Mouse (Mus musculus) small intestine, adult 2 months (tissue): ENCODE data around the gene Olfml2a. TPM values are rescaled to one million over a fixed set of nuclear protein-coding genes. Genes with fewer than 3 reads are reported as not detected.

Source experiments
- H3K27ac ChIP-seq: fragments of 200-500 bp; 2 replicates; pipeline ENCODE4 v1.5.1; 2012; ENCODE audit warnings: low read depth, low read length, control low read depth, inconsistent platforms; ENCODE audit not compliant: insufficient read depth
- H3K27me3 ChIP-seq: fragments of 200-500 bp; 2 replicates; pipeline ENCODE4 v1.6.1; 2012; ENCODE audit warnings: mild to moderate bottlenecking, moderate library complexity, low read length, inconsistent platforms; ENCODE audit not compliant: control insufficient read depth, insufficient read depth
- H3K36me3 ChIP-seq: fragments of 200-500 bp; 2 replicates; pipeline ENCODE4 v1.6.1; 2012; ENCODE audit warnings: mild to moderate bottlenecking, low read length, control low read depth, inconsistent platforms; ENCODE audit not compliant: control insufficient read depth, insufficient read depth
- H3K4me1 ChIP-seq: fragments of 200-500 bp; 2 replicates; pipeline ENCODE4 v1.6.1; 2012; ENCODE audit warnings: low read length, inconsistent platforms, mixed read lengths; ENCODE audit not compliant: control insufficient read depth, insufficient read depth, insufficient read length
- H3K4me3 ChIP-seq: fragments of 200-500 bp; 2 replicates; pipeline ENCODE4 v1.5.1; 2012; ENCODE audit warnings: low read depth, mild to moderate bottlenecking, control low read depth, inconsistent platforms, low read length, moderate library complexity
- CTCF ChIP-seq: fragments of 200-500 bp; IDR thresholded peaks from 2 replicates; pipeline ENCODE4 v1.5.1; 2012; ENCODE audit warnings: low read depth, mild to moderate bottlenecking, control low read depth, inconsistent platforms, low read length, moderate library complexity, mixed read lengths; ENCODE audit not compliant: insufficient replicate concordance, insufficient read length; ENCODE audit errors: extremely low read depth
- POLR2A ChIP-seq: fragments of 200-500 bp; IDR thresholded peaks from 2 replicates; pipeline ENCODE4 v1.6.1; 2012; ENCODE audit warnings: low read depth, mild to moderate bottlenecking, control low read depth, inconsistent platforms, low read length, moderate library complexity
- WGBS: fragments of 180-500 bp; shearing (Covaris S2); methylation state at CpG from one replicate; pipeline ENCODE4 v1.1.7; 2018; 5-methylcytosine and 5-hydroxymethylcytosine counted together
- polyA plus RNA-seq: library from polyadenylated mRNA; depleted of rRNA; stranded (reverse); fragments of >200 nt; gene quantifications from 2 replicates; pipeline ENCODE4 v1.2.3, GENCODE M21; 2012

The Olfml2a gene
- polyA plus RNA-seq, 1 experiment = 1.5 TPM

GRCm38 (mm10) chr2:38947566-38947965, 15.8 kb downstream of the Olfml2a start:
- Histone ChIP-seq H3K4me1 (peaks cover 2% of the 10 kb centered on the region), H3K36me3 (no peaks in the 10 kb centered on the region), H3K27me3 (no peaks in the 10 kb centered on the region), H3K4me3 (no peak overlapping the region), H3K27ac (no peak overlapping the region)
- TF ChIP-seq CTCF (no peak), POLR2A (no peak)
- 77% methylated on average over 7 of the region's 7 CpGs for WGBS

GRCm38 (mm10) chr2:38950281-38950719, 18.5 kb downstream of the Olfml2a start:
- H3K4me1 ChIP-seq = peaks cover 2% of the 10 kb centered on the region
- no peak overlapping the region for H3K4me3 ChIP-seq
- TF ChIP-seq CTCF = no peak
- TF ChIP-seq POLR2A = no peak
- WGBS = 13% methylated on average over 7 of the region's 7 CpGs
- no peaks in the 10 kb centered on the region for H3K36me3 ChIP-seq
- H3K27ac ChIP-seq = no peak overlapping the region
- H3K27me3 ChIP-seq = no peaks in the 10 kb centered on the region

- Histone ChIP-seq H3K27ac (no peak overlapping the region), H3K36me3 (no peaks in the 10 kb centered on the region), H3K4me3 (no peak overlapping the region), H3K27me3 (no peaks in the 10 kb centered on the region), H3K4me1 (peaks cover 2% of the 10 kb centered on the region)
- TF ChIP-seq CTCF (no peak), POLR2A (no peak)
- WGBS = 82% methylated on average over 5 of the region's 5 CpGs
Measured at GRCm38 (mm10) chr2:38953152-38953883, 21.5 kb downstream of the Olfml2a start.

- no peaks in the 10 kb centered on the region for H3K27me3 ChIP-seq
- no peak for TF ChIP-seq CTCF
- no peak for TF ChIP-seq POLR2A
- H3K4me3 ChIP-seq = no peak overlapping the region
- 73% methylated on average over 2 of the region's 2 CpGs for WGBS
- no peak overlapping the region for H3K27ac ChIP-seq
- H3K36me3 ChIP-seq = no peaks in the 10 kb centered on the region
- no peaks in the 10 kb centered on the region; the same call in 1 of the 2 replicates for H3K4me1 ChIP-seq
Measured at GRCm38 (mm10) chr2:38956062-38956461, 24.3 kb downstream of the Olfml2a start.

- 84% methylated on average over 5 of the region's 5 CpGs for WGBS
- Histone ChIP-seq H3K36me3 (no peaks in the 10 kb centered on the region), H3K4me1 (no peaks in the 10 kb centered on the region), H3K27me3 (no peaks in the 10 kb centered on the region), H3K27ac (no peak overlapping the region), H3K4me3 (no peak overlapping the region)
- TF ChIP-seq CTCF (no peak), POLR2A (no peak)
Measured at GRCm38 (mm10) chr2:38957671-38958223, 26.0 kb downstream of the Olfml2a start.

GRCm38 (mm10) chr2:38964198-38964597, 32.4 kb downstream of the Olfml2a start:
- WGBS = 42% methylated on average over 4 of the region's 4 CpGs

GRCm38 (mm10) chr2:38969650-38970049, 37.9 kb downstream of the Olfml2a start:
- no peak overlapping the region for H3K27ac ChIP-seq
- WGBS = 61% methylated on average over 2 of the region's 2 CpGs
- TF ChIP-seq CTCF = no peak
- TF ChIP-seq POLR2A = no peak

More at GRCm38 (mm10) chr2:38964198-38964597, 32.4 kb downstream of the Olfml2a start:
- no peak overlapping the region for H3K4me3 ChIP-seq
- no peaks in the 10 kb centered on the region for H3K27me3 ChIP-seq
- TF ChIP-seq POLR2A (no peak), CTCF (no peak)
- H3K27ac ChIP-seq = no peak overlapping the region
- H3K36me3 ChIP-seq = no peaks in the 10 kb centered on the region
- H3K4me1 ChIP-seq = no peaks in the 10 kb centered on the region

More at GRCm38 (mm10) chr2:38969650-38970049, 37.9 kb downstream of the Olfml2a start:
- peaks cover 3% of the 10 kb centered on the region; the same call in 1 of the 2 replicates for H3K4me1 ChIP-seq
- H3K27me3 ChIP-seq = no peaks in the 10 kb centered on the region
- no peaks in the 10 kb centered on the region for H3K36me3 ChIP-seq
- H3K4me3 ChIP-seq = no peak overlapping the region
